31 mouse cellular contexts compared by ENCODE assay signal in genomic region chr2:167159721-167160120, GRCm38 (mm10).
"Had no signal": no experiment of that assay in that cellular context is flagged by ENCODE, and none has a peak within 500 bp of the region (broad histone marks: within the 10 kb centered on the region; RNA-seq: fewer than 3 reads in every experiment).

No protein-coding gene starts in this region.

- H3K27me3 ChIP-seq: limb, embryonic 15.5 days; lung, embryonic 15.5 days; midbrain, embryonic 12.5 days; midbrain, embryonic 15.5 days; neural tube, embryonic 12.5 days had no signal

- H3K27ac ChIP-seq: left cerebral cortex, adult 2 months; limb, embryonic 10.5 days; limb, embryonic 12.5 days; limb, embryonic 13.5 days; limb, embryonic 15.5 days; liver, embryonic 12.5 days; liver, embryonic 13.5 days; liver, embryonic 14.5 days; liver, embryonic 15.5 days; lung, embryonic 15.5 days; macrophage; midbrain, embryonic 10.5 days; midbrain, embryonic 12.5 days; neural tube, embryonic 12.5 days had no signal

- H3K4me1 ChIP-seq: liver, embryonic 13.5 days; liver, embryonic 15.5 days had no signal

- H3K9ac ChIP-seq: limb, embryonic 12.5 days; limb, embryonic 13.5 days; limb, embryonic 15.5 days; liver, embryonic 12.5 days; liver, embryonic 13.5 days; liver, embryonic 14.5 days; liver, embryonic 15.5 days; liver, postnatal 0 days; lung, embryonic 14.5 days; lung, embryonic 15.5 days; midbrain, embryonic 12.5 days; midbrain, embryonic 15.5 days; neural tube, embryonic 12.5 days had no signal

- ATAC-seq: liver, embryonic 12.5 days; liver, postnatal 0 days; lung, postnatal 0 days; midbrain, embryonic 15.5 days; midbrain, embryonic 16.5 days had no signal

- H3K4me2 ChIP-seq: limb, embryonic 12.5 days; limb, embryonic 13.5 days; limb, embryonic 15.5 days; liver, embryonic 11.5 days; liver, embryonic 12.5 days; liver, embryonic 13.5 days; liver, embryonic 15.5 days; lung, embryonic 14.5 days; lung, embryonic 15.5 days; midbrain, embryonic 12.5 days; midbrain, embryonic 15.5 days; neural tube, embryonic 12.5 days had no signal

- DNase-seq: left cerebral cortex, postnatal 4 days; liver; liver, embryonic 13.5 days; liver, postnatal 0 days; lung, adult 18-20 months; lung, adult 2 months; lung, embryonic 14.5 days; lung, postnatal 10 days; lung, postnatal 14 days; lung, postnatal 36 days; lung, postnatal 4 days; midbrain, embryonic 14.5 days had no signal

- H3K9me3 ChIP-seq: limb, embryonic 10.5 days; limb, embryonic 12.5 days; limb, embryonic 15.5 days; liver, embryonic 12.5 days; liver, embryonic 13.5 days; liver, embryonic 15.5 days; lung, embryonic 15.5 days; midbrain, embryonic 15.5 days had no signal

- H3K4me3 ChIP-seq: left cerebral cortex, adult 2 months; limb, embryonic 10.5 days; limb, embryonic 12.5 days; limb, embryonic 13.5 days; limb, embryonic 15.5 days; liver, embryonic 12.5 days; liver, embryonic 13.5 days; liver, embryonic 15.5 days; lung, embryonic 15.5 days; megakaryocyte, embryonic 14.5 days; midbrain, embryonic 10.5 days; midbrain, embryonic 12.5 days; midbrain, embryonic 15.5 days; myocyte; neural tube, embryonic 12.5 days had no signal

- H3K36me3 ChIP-seq: limb, embryonic 10.5 days; limb, embryonic 12.5 days; limb, embryonic 13.5 days; limb, embryonic 15.5 days; liver, embryonic 12.5 days; liver, embryonic 13.5 days; liver, embryonic 15.5 days; lung, embryonic 15.5 days; midbrain, embryonic 12.5 days; midbrain, embryonic 15.5 days; neural tube, embryonic 12.5 days had no signal
